Mouse (Mus musculus): ENCODE measurements around the gene Ftsj3.

Ftsj3 gene

GRCm38 (mm10) chr11:106255685-106256451 is at the start of gene Ftsj3, which contains the start of gene Psmc5:
TSS of gene Ftsj3 (minus strand) at chr11:106256079.
TSS of gene Psmc5 (plus strand) at chr11:106256154.
- peak; percentile 91 for DNase-seq (ENCODE audit: extremely low read depth, insufficient read length, low spot score)

DNA sequence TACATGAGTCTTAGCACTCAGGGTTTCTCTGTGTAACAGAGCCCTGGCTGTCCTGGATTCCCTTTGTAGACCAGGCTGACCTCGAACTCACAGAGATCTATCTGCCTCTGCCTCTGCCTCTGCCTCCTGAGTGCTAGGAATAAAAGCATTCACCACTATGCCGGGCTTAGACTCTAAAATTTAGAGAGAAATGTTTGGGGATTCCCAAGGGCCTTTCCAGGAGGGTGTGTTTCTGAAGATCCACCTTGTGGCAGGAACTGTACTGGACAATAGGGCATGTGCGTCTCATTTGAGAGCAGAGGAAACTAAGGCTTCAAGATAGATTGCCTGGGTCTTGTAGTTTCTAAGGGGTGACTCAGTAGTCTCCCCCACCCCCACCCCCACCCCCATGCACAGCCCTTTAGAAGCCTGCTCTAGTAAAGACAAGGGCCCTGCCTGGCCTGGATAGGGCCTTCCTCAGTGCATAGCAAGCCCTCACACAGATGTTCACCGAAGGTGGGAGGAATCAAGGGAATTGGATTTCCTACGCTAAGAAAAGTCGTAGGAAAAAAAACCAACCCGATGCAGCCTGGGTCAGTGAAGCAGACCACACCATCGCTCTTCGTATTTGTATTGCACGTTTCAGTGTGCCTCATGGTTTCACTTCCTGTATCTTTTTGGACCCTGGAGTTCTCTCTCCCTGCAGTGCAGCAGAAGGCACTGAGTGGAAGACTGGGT is 49.6 kb upstream of the Ftsj3 start:
- no peak for DNase-seq (ENCODE audit: extremely low read depth, insufficient read length, low spot score)

DNA sequence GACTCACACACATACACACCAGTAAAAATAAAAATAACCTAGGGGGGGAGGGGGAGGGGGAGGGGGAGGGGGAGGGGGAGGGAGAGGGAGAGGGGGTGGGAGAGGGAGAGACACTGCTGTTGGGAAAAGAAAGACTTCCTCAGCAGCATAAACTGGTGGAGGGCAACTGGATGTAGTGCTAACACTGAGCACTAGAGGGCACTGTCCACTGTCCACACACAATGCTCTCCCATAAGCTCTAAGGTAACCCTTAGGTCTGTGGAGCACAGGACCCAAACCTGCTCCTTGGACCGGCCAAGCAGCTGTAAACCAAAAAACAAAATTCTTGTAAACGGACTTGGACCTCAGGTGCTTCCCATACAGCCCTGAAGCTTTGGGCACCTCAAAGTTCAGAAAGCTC is 46.8 kb upstream of the Ftsj3 start:
- peak; percentile 29 for DNase-seq (ENCODE audit: extremely low read depth, insufficient read length, low spot score)

DNA sequence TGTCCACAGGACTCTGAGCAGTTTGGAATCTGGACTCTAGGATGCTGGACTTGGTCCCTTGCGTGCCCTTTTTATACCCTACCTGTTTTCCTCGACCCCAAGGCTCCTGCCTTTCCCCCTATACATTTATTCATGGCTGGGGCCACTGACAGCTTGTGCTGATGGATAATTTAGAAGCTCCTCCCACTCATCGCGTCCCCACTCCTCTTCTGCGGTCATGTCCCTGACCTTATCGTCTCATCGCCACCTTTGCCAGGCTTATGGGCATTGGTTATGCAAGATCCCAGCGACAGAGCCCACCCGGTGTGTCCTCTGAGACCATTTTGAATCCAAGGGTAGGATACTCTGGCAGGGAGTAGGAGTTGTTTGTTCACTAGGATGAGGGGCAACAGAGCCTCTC is 45.9 kb upstream of the Ftsj3 start, which contains the start of gene Gh:
Gh (minus strand) TSS at position 101 of the 400 bp plus-strand sequence.
- DNase-seq (ENCODE audit: extremely low read depth, insufficient read length, low spot score): no peak

GRCm38 (mm10) chr11:106291861-106292260 is 36.0 kb upstream of the Ftsj3 start:
- DNase-seq (ENCODE audit: extremely low read depth, insufficient read length, low spot score): no peak

GRCm38 (mm10) chr11:106290376-106290775 is 34.5 kb upstream of the Ftsj3 start:
- no peak for DNase-seq (ENCODE audit: extremely low read depth, insufficient read length, low spot score)

- DNase-seq (ENCODE audit: extremely low read depth, insufficient read length, low spot score): no peak
Observed at GRCm38 (mm10) chr11:106289369-106289768, 33.5 kb upstream of the Ftsj3 start.

DNA sequence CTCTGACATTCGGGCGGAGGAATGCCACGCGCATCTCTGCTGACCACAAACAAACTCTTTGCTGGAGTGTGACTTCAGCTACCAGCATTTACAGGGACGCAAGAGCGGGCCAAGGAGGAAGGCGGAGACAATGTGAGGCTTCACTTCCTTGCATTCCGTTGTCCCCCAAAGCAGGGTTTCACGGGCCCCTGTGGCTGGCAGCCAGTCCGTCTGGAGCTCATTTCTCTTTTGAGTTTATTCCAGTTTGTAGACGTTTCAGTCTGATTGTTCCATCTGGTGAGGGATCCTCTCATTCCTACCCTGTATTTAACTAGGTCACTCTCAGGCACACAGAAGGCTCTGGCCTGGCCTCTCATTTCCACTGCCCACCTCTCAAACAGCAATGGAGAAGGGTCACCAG is 31.1 kb upstream of the Ftsj3 start:
- DNase-seq (ENCODE audit: extremely low read depth, insufficient read length, low spot score): no peak

DNA sequence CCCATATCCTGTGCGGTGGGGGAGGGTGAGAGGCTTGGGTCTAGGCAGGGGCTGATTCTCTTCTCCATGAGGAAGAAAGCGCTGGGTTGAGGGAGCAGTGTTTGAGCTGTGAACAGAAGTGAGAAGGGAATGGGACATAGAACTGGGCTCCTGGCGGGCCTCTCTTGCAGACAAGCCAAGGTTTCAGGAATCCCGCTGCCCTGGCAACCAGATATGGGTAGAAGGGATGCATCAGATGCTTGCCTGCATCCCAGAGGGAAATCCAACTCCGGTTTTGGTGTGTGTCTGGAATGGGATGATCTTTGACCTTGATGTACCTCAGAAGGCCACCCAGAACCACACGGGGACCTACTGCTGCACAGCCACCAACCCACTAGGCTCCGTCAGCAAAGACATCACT is 30.3 kb upstream of the Ftsj3 start:
- no peak for DNase-seq (ENCODE audit: extremely low read depth, insufficient read length, low spot score)

GRCm38 (mm10) chr11:106284126-106284525 is 28.2 kb upstream of the Ftsj3 start:
- DNase-seq (ENCODE audit: extremely low read depth, insufficient read length, low spot score): no peak

- DNase-seq (ENCODE audit: extremely low read depth, insufficient read length, low spot score): no peak
Observed at GRCm38 (mm10) chr11:106283371-106283770, 27.5 kb upstream of the Ftsj3 start.

DNA sequence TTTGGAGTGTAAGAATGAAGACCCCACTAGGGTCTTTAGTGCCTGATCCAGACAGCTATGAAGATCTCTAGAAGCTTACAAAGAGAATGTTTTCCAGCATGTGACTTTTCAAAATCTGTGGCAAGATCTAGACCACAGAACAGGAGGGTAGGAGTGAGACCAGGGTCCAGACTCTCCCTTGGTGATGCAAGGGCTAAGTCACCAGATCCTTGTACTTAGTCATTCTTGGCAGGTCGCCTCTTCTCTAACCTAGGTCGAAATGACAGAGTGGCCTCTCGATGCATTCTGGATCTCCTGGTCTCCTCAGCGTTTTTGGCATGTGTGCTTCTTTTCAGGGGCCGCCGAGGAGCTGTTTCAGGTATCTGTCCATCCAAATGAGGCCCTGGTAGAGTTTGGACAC is 26.6 kb upstream of the Ftsj3 start:
- DNase-seq (ENCODE audit: extremely low read depth, insufficient read length, low spot score): no peak

GRCm38 (mm10) chr11:106276454-106276853 is 20.6 kb upstream of the Ftsj3 start, which contains the start of gene Tcam1:
TSS of gene Tcam1 (plus strand) at chr11:106276672.
- no peak for DNase-seq (ENCODE audit: extremely low read depth, insufficient read length, low spot score)

DNA sequence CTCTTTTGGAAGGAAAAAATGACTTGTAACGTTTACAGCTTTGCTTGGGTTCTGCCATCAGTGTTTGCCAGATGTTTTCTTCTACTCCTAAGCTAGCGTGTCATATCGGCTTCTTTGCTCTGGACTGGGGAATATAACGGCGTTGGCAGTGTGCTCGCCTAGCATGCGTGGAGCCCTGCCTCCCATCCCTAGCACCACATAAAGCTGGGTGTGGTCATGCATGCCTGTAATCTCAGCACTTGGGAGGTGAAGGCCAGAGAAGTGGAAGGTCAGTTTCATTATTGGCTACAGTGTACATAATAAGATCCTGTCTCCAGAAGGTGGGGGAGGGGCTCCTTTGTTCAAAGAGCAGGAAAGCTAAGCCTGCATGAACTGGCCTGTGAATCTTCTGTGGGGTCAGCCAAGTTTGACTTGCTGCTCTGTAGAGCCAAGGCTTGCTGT is 19.1 kb upstream of the Ftsj3 start:
- no peak for DNase-seq (ENCODE audit: extremely low read depth, insufficient read length, low spot score)

DNA sequence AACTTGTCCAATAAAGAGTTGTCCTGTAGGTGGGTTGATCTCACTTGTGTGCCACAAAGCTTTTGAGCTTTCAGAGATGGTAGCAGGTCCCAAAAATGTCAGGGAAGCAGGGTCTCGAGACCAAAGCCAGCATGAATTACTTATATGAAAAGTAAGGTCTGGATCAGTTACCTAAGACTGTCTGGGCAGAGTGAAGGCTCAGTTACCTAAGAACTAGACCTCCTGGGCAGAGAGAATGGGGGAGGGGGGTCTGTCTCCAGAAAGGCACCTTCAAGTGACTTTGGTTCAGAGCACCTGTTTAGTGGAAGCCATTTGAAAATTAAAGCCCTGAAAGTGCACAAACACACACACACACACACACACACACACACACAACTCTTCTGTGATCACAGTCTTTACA is 18.5 kb upstream of the Ftsj3 start:
- no peak for DNase-seq (ENCODE audit: extremely low read depth, insufficient read length, low spot score)

- no peak for DNase-seq (ENCODE audit: extremely low read depth, insufficient read length, low spot score)
Observed at GRCm38 (mm10) chr11:106273811-106274210, 17.9 kb upstream of the Ftsj3 start.

GRCm38 (mm10) chr11:106273311-106273684 is 17.4 kb upstream of the Ftsj3 start:
- no peak for DNase-seq (ENCODE audit: extremely low read depth, insufficient read length, low spot score)

DNA sequence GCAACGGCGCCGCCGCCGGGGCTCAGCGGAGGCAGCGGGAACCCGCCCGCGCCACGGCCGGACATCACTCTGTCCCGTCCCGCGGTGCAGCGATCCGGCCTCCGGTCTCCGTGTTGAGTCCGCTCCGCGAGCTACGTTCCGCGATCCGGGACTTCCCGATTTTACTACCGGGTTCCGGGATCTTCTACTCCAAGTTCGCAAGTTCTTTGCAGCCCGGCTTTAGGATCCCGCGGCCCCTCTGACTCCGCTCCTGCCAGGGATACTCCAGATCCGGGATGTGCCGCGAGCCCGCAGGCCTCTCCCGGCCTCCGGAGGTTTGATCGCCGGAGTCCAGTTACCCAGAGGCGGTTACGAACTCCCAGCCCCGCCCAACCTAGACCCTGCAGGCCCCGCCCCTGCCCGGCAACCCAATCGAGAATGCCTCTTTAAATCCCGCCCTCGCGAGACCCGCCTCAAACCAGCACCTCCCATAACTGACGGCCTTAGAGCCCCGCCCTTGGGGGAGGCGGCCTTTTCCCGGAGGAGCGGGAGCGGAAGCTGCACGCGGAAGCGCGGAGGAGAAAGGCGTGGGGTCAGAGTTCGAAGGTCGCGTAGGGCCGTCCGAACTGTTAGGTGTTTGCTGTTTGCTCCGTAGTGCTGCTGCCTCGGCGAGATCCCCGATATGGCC is 16.9 kb upstream of the Ftsj3 start, which contains the start of gene Smarcd2:
Smarcd2 (minus strand) TSS at position 329 of the 667 bp plus-strand sequence.
- DNase-seq (ENCODE audit: extremely low read depth, insufficient read length, low spot score): peak; percentile 99

- DNase-seq (ENCODE audit: extremely low read depth, insufficient read length, low spot score): no peak
Observed at GRCm38 (mm10) chr11:106271794-106272643, 16.1 kb upstream of the Ftsj3 start.

DNA sequence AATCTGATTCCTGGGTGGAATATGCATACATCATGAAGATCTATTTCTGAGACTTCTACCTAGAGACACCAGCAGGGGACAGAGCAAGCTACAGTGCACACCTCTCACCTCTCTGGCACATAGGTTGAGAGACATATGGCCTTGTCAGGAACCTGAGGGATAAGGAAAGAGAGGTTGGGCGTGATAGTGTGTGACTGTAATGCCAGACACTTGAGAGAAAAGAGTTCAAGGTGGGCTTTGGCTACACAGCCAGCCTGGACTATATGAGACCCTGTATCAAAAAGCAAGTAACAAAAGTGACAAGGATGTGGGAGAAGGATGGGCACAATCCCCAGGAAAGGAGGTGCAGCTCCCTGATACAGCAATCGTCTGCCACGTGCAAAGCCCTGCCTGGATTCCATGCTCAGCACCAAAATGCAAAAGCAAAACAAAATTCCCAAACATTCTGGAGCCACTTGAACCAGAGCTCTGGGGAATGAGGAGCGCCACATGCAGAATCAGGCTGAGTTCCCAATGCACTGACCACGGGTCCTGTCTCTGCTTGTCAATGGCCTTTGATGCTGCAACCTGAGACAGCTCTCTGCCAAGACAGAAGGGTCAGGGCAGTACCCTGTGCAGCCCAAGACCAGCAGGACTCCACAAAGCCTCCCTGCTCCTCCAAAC is 15.4 kb upstream of the Ftsj3 start:
- no peak for DNase-seq (ENCODE audit: extremely low read depth, insufficient read length, low spot score)

All from 3134 (cell line).